Mouse (Mus musculus) induced T-regulatory cell, adult 2 months (primary cell): ENCODE measurements around the gene OR5BS1P.
"Not testable (repeated sequence)": the region's sequence is repeated elsewhere in the genome, so short reads cannot be mapped to it uniquely, and the experiment has no call there.

ENCODE experiments used
- DNase-seq: peaks from one replicate; pipeline ENCODE4 v3.0.0-alpha.2; 2012; ENCODE audit warnings: low read depth

OR5BS1P gene

GRCm38 (mm10) chr15:98469596-98469995 lies at the start of gene OR5BS1P:
Gene OR5BS1P, plus strand, starts transcription at chr15:98469896.
- no peak for DNase-seq

DNA sequence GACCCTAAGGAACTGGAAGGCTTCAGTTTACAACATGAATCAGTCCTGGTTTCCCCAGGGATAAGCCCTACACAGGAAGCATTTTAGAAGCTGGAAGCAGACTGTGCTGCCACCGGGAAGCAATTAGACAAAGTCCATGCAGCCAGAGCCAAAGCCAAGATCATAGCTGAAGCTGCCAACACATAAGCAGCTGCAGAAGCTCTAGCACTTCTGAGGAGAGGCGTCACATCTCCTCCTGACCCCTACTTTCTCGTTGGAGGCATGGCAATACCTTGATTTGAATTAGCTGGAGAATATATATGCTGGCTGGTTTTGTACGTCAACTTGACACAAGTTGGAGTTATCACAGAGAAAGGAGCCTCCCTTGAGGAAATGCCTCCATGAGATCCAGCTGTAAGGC lies 48.8 kb upstream of the OR5BS1P start:
- no peak for DNase-seq

DNA sequence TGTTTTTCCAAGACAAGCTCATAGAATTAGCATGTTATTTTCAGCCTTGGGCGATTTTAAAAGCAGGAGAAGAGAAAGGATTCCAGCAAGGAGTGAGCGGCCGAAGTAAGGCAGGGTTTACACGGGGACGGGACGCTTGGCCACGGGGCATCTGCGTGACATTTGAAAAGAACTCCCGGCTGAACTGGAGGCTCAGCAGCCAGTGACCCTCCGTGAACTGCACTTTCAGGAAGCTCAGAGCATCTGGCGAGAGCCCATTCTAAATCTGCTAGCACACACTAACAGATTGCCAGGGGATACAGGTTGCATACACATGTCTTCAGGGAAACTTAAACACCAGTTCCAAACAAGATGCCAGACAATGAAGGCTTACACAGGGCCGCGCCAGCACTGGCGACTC lies 45.4 kb upstream of the OR5BS1P start:
- no peak for DNase-seq

DNA sequence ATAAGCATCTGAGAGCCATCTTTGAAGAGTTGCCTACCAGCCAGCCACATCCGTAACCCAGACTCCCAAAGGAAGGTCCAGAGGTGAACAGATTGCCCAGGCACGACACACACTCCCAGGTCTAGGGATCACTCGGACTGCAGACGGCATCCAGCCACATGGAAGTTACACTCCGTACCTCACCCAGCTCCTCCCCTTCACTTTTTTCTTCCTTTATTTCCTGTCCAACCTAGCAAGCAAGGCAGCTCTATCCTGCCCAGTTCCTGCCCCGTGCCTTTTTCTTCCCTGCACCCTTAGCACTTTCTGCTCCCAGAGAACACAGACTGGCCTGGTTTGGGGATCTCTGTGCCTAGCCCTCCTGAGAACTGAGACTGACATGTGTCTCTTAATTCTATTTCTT lies 44.9 kb upstream of the OR5BS1P start:
- no peak for DNase-seq

DNA sequence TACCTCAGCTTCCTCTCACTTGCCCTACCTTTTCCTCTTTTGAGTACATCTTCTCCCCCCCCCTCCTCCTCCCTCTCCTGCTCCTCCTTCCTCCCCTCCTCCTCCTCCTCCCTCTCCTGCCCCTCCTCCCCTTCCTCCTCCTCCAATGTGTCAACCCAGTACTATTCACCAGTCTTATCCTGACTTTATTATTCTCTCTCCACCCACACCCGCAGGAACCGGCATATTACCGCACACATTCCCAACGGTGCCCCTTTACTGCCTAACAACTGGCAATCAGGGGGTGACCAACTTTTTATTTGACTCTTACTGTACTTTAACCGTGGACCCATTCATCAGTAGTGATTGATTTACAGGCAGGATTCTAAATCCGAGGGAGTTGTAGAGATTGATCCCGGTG lies 44.5 kb upstream of the OR5BS1P start:
- no peak for DNase-seq

- not testable (repeated sequence) for DNase-seq
Observed at GRCm38 (mm10) chr15:98430925-98431324, 38.8 kb upstream of the OR5BS1P start, which contains the start of gene Olfr282. Gene Olfr282, plus strand, starts transcription at chr15:98431225.

- no peak for DNase-seq
Observed at GRCm38 (mm10) chr15:98444561-98444960, 25.1 kb upstream of the OR5BS1P start.

DNA sequence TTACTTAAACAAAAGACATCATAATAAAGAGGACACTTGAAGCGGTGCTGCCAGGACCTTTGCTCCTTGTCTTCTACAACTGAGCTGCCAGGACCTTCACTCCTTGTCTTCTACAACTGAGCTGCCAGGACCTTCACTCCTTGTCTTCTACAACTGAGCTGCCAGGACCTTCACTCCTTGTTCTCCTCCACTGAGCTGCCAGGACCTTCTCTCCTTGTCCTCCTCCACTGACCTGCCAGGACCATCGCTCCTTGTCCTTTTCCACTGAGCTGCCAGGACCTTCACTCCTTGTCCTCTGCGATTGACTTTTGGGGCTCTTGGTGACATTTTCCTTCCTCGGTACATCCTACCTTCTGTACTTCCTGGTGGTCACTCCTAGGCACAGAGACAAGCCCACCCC lies 21.2 kb upstream of the OR5BS1P start:
- no peak for DNase-seq

DNA sequence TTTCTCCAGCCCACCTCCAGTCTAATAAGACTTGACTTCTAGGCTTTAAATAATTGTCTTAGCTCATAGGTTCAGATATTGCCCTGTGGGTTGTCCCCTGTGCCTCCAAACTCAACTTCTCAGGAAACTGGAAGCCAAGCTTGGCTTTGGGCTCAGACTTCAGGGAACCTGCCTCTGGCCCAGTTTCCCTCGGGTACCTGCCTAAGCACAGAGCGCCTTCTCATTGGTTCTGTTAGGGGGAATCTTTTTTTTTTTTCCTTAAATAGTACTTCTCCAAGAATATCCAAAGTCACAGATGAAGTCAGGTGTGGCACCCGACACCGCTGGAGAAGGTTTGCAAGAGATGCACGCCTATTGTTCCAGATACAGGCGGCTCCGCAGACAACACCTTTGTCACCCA lies 17.4 kb upstream of the OR5BS1P start, which contains the start of gene Olfr281:
Gene Olfr281, plus strand, starts transcription at position 301 of the 400 bp plus-strand sequence.
- no peak for DNase-seq

GRCm38 (mm10) chr15:98471539-98471938 lies 1.8 kb downstream of the OR5BS1P start:
- DNase-seq: no peak

DNA sequence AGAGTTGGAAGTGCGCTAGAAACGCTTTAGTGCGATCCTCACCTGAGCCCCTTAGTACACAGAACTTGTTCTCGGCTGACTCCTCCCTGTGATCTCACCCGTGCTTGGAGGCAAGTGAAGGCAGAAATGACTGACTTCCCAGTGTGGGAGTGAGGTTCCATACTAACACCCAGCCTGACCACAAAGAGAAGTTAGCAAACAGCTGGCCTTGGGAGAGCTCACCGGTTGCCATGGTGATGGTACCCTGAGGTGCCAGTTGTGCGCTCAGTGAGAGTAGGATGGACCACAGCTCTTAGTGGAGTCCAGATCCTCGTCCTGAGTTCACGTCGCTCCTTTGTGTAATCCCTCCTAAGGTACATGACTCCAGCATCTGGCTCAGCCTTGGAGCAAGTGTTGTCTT lies 5.3 kb downstream of the OR5BS1P start:
- DNase-seq: no peak

DNA sequence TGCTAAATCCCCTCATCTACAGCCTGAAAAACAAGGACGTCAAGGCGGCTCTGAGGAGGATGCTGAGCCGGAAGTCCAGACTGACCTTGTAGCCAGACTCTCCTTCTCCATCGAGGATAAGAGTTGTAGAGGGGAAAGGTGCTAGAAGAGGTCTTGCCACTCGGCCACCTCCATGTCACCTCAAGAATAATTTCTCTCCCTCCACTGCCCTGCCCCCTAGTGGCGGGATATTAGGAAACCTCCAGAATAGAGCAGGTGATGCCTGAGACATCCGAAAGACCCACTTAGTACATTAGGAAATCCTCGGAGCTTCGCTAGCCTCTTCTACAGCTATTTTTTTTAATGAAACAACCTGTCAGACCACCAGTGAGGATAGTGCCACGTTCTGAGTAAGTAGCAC lies 5.7 kb downstream of the OR5BS1P start:
- peak; percentile 67 for DNase-seq

DNA sequence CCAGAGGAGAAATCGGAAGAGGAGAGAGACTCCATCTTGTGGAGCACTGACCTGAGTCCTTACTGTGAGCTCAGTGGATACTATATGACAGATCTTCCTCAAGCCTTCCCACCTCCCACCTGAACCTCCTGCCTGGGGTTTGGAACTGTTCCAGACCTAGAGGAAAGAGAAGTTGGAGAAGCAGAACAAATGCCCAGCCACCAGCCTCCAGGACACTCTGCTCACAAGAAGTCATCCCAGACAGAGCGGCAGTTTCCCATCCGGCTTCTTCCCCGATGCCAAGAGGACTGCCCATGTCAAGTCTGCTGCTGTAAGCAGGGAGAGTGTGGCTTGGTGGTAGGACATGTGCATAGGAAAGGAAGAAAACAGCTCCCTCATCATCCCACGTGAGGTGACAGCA lies 6.6 kb downstream of the OR5BS1P start:
- DNase-seq: no peak

DNA sequence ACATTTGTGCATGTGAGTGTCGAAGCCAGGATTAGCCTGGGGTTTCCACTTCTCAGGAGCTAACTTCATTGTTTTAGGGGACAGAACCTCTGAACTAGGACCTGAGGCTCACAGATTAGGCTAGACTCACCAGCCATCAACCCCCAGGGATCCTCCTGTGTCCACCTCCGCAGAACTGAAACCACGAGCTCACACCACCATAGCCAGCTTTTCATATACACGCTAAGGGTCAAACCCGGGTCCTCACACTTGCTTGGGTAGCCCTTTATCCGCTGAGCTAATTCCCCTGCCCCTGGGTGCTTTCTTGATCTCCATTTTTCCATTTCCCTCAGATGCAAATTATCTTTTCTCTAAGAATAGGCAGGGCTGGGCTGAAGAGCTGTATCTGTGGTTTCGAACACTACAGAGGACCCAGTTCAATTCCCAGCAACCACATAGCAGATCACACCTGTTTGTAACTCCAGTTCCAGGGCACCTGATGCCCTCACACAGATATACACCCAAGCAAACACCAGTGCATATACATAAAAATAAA lies 9.9 kb downstream of the OR5BS1P start:
- no peak for DNase-seq

GRCm38 (mm10) chr15:98482701-98483100 lies 13.0 kb downstream of the OR5BS1P start, which contains the start of gene Lalba:
Gene Lalba, minus strand, starts transcription at chr15:98482721.
- DNase-seq: no peak

- peak; percentile 30 for DNase-seq
Observed at GRCm38 (mm10) chr15:98483907-98484886, 14.5 kb downstream of the OR5BS1P start.

DNA sequence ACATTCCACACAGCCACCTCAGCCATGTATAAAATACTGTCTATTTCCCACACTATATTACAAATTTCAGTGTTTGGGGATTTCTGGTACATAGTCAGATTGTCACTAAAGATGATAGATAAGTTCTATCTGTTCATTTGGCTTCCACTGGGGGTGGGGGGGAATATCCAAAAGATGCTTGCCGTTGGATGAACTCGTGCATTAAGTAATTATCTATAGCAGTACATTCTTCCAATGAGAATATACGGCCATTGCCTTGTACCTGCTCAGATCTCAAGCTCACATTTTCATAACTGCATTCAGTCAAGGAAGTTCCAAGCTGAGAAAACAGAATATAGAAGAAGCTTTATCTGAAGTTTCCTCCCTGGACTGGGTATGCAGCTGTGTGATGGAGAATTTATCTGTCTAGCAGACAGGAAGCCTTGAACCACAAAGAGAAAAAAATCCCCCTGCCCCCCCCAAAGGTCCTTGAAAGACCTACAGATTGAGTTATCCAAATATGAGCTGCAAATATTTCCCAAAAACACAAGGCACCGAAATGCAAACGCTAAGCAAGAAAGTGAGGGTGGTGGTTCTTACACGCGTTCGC lies 16.8 kb downstream of the OR5BS1P start:
- peak; percentile 43 for DNase-seq

DNA sequence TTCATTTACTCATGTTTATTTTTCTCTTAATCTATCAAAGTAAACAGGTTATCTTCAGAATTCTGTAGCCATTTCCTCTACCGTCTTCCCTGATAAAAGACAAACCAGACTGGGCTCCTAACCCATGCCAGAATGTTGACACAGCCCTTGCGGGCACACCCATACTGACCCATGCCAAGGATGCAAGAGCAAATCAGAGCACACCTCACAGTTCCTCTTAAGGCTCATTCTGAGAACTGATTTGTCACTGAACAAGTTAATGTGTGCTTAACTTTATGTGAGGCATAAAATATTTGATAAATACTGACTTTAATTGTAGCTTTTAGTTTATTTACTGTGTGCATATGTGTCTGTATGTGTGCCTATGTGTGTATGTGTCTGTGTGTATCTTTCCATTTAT lies 21.6 kb downstream of the OR5BS1P start:
- DNase-seq: no peak

DNA sequence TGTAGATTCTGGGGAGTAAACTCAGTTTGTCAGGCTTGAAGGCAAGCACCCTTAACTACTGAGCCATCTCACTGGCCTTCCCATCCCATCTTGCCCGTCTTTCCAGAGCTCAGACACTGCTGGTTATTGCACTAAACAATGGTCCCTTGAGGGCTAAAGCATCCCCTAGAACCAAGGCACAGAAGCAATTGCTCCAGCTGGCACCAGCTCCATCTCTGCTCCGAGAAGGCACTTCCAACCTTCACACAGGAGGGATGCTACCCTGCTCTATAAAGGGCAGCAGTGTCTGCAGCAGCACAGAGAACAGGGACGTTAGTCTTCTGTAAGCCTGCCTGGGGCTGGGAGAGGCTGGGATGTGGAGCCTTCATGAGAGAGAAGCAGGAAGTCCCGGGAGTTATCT lies 22.4 kb downstream of the OR5BS1P start, which contains the start of gene Olfr279:
Gene Olfr279, plus strand, starts transcription at position 301 of the 400 bp plus-strand sequence.
- DNase-seq: no peak

DNA sequence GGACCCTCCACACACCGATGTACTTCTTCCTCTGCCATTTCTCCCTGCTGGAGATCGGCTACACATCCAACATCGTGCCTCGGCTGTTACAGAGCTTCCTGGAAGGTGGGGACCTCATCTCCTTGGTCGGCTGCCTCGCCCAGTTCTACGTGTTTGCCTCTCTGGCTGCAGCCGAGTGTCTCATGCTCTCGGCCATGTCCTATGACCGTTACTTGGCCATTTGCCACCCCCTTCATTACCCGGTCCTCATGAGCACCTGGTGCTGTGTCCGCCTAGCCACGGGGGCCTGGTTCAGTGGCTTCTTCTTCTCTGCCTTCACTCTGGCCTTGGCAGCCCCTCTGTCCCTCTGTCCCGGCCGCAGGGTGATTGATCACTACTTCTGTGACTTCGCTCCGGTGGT lies 27.9 kb downstream of the OR5BS1P start:
- no peak for DNase-seq

DNA sequence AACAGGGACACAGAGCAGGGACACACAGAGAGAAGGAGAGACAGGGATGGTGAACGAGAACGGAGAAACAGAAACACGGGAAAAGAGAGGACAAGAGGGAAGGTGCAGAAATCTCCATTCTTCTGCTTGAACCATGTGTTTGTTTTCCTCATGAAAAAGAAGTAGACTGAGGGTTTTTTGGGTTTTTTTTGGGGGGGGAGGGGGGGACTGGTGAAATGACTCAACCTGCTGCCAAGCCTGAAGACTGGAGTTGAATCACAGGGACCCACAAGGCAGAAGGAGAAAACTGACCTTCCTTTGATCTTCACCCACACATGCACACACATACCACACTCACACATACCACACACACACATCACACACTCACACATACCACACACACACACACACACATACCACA lies 33.6 kb downstream of the OR5BS1P start:
- no peak for DNase-seq

GRCm38 (mm10) chr15:98504514-98504913 lies 34.8 kb downstream of the OR5BS1P start:
- peak; percentile 88 for DNase-seq
